Mouse (Mus musculus) A20 (cell line): Measurements from ENCODE around the gene Acad9.

Source experiments
- DNase-seq: peaks from one replicate; pipeline ENCODE4 v3.0.0-alpha.2; 2011; ENCODE audit warnings: low read depth, low spot score

Gene Acad9

DNA sequence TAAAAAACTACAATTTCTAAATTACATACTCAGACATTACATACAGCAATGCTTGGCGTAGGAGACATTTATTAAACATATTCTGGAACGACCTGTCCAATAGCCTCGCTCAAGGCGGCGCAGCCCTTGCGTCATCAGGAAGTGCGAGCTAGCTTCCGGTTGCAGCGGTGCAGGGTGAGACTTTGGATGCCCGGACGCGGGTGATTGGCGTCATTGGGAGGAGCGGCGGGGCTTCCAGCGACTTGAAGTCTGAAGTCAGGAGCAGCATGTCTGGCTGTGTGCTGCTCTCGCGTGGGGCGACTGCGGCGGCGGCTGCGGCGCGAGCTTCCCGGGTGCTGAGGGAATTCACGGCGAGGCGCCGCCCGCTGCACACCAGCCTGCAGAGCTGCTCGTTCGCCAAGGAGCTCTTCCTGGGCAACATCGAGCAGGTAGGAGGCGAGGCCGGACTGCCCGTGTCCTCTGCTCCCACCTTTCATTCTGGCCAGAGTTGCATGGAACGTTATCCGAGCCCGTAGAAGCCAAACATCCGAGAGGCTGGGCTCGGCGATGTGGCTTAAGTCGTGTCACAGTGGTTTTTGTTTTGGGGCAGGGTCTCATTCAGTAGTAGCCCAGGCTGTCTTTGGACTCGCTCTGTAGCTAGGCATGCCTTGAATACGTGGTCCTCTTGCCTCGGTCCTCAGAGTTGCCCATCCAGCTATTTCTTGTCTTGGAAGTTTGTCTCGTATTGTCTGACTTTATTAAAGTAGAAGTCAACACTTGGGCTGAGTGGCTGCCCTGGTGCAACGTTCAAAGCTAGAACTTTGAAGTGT is at the start of gene Acad9:
Gene Acad9 (plus strand): TSS at position 137 of the 809 bp plus-strand sequence.
- DNase-seq: peak; percentile 96

DNA sequence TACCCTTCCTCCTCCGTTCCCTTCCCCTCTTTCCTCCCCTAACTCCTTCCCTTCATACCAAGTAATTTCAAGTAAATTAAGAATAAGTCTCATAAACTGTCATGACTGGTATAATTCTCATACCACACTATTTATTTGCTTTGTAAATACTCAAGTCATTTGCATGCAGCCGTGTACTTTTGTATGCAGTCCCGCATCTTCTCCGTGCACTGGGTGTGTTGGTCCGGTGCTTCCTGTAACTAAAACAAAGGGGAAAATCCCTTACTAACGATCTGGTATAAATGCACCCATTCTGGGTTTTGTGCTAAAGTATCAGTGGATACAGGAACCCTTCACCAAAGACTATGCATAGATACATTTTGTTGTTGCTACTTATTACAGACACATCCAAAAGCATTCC is 40.0 kb upstream of the Acad9 start:
- DNase-seq: peak; percentile 58

DNA sequence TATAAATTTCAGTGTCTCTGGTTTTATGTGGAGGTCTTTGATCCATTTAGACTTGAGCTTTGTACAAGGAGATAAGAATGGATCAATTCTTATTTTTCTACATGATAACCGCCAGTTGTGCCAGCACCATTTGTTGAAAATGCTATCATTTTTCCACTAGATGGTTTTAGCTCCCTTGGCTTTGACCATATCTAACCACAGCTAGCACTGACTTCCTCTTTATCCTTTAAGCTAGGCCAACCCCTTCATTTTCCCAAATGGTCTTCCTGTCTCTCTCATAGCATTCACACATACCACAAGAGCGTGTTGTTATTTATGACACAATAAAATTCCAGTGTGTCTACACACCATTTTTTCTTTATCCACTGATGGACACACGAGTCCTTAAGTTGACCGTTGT is 35.8 kb upstream of the Acad9 start:
- no peak for DNase-seq

DNA sequence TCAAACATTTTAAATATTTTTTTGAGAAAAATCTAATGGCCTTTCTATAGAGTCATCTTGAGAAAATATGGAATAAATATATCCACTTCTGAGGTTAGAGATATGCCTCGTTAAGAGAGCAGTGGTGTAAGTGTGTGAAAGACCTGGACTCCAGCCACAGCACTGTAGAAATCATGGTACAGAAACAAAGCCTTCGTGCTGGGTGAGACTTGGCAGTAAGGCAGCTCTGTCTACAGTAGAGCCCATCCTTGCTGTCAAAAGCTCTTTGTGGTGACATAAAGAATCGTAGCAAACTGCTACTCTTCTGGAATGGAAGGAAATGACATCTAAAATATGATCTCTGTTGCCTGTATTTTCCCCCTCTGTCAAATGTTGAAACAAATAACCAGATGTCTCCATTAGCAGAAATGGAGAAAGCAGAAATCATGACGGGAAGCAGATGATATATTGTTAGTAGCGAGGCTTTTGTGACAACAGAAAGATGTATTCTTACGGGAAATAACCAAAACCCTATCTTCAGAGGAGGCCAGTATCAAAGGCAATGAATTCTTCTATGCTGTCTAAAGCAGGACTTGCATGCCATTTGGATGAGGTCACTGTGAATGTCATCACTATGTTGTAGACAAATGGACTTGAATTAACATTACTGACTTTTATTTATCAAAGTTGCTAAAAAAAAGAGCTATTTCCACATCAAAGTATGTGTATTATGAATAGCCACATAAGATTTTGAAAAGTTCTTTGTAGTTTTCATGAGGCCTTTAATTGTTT is 33.9 kb upstream of the Acad9 start:
- DNase-seq: no peak

DNA sequence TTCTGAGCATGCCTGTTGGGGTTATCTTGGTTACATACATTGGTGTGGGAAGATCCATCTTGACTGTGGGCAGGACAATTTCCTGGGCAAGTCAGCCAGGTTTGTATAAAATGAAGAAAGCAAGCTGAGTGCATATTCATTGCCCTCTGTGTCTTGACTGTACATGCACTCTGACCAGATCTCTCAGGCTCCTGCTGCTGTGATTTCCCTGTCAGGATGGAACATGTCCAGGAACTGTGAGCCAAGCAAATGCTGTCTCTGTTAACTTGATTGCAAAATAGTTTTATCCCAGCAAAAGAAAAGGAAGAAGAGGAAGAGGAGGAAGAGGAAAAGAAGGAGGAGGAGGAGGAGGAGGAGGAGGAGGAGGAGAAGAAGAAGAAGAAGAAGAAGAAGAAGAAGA is 21.3 kb upstream of the Acad9 start:
- DNase-seq: no peak

DNA sequence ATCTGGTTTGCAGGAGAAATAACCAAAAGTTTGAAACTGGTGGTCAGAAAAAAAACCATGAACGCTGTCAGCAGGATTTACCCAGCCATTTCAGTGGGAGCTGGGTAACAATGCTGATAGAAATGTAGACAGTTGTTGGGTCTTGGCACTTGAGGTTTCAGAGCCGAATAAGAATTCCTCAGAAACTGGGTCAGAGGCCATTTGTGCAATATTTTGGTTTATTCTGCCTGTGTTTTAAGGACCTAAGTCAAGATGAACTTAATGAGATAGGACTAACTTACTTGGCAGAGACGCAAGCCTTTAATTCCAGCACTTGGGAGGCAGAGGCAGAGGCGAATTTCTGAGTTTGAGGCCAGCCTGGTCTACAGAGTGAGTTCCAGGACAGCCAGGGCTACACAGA is 20.7 kb upstream of the Acad9 start:
- DNase-seq: no peak

DNA sequence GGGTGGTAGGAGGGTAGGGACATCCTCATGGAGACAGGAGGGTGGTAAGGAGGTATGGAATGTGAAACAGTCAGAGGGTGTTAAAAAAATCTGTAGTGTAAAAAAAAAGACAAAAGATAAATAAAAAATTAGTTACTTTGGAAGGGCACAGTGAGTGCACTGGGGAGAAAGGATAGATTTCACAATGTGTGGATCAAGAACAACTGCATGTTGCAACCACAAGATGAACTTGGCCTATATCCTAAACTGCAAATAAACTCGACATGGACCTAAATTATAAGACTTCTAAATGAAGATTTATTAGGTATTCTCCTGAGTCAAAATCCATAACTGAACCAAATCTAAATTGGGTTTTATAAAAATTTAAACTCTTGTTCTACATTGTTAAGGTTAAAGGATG is 16.7 kb upstream of the Acad9 start:
- no peak for DNase-seq

DNA sequence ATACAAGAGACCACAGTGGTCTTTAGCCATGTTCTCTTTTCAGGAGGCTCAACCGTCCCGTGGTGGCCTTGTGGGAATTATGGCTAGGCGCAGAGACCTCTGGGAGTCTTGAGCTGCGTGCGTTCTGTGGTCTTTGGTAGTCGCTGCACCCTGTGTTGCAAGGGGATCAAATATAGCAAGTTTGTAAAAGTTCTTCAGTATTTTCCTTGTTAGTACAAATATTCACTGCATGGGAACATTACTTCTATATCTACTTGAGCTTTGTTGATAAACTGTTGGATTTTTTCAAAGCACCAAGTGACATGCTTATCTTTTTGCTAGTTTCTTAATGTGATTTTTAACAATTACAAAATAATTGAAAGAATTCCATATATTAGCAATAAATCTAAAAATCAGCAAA is 12.3 kb upstream of the Acad9 start, which contains the start of gene Ccdc144b:
Gene Ccdc144b (minus strand): TSS at position 101 of the 400 bp plus-strand sequence.
- no peak for DNase-seq

DNA sequence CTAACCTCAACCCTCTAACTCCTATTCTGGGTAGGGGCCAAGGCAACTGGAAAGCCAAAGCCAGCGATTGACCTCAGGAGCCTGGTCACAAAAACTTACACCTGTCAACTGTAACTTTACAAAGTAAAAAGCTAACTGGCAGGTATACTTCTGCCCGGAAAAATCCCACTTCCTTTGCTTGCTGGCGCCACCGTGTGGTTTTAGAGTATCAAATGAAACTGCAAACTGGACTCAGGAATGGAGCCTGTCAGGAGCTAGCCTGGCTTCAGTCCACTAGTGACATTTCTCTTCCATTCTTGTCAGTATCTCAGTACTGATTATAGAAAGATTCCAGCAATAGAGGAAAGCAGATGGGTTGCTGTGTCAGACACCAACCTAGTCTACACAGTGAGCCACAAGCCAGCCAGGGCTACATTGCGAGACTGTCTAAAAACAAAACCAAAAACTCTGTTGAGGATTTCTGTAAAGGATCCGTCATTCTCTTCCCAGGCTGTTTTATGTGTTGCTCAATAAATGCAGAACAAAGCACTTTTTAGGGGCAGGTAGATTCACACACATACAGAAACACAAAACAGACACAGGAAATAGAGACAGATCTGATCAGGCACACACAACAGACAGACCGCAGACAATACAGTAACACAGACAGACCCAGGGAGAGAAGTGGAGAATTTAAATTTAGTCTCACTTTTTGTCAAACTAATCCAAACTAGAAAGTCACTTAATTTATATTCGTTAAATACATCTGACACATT is 5.5 kb upstream of the Acad9 start:
- DNase-seq: peak; percentile 77

DNA sequence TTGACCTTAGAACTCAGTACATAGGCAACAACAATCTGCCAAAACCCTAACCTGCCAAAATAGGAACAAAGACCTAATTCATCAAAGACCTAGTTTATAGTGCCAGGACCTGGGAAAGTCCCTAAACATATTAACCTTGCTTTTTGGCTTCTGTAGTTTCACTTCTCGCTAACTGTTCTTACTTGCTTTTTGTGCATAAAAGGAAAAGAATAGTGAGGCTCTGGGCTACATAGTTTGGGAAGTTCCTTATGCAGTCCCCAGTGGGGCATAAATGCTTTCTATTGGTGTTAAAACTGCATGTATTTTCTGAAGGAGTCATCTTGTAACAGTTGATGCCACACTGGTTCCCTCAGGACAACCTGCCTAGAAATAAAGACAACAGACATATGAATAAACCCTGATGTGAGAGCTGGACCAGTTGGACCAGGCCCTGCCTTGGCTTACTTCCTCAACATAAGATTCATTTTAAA is 1.2 kb upstream of the Acad9 start:
- DNase-seq: peak; percentile 85

DNA sequence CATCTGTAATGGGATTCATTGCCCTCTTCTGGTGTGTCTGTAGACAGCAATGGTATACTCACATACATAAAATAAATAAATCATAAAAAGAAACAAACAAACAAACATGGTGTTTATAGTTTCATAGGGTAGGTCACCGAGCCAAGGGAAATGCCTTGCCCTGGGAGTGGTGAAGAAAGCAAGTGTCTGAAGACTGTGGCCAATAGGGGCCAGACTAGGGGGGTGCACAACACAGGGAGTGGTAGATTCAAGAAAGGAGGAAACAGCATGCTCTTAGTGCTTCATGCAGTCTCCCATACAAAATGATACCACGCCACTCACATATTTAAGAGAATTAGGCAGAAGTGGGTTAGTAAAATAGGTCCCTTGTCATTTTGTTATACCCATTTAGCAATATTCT is 613 bp upstream of the Acad9 start:
- DNase-seq: peak; percentile 74

DNA sequence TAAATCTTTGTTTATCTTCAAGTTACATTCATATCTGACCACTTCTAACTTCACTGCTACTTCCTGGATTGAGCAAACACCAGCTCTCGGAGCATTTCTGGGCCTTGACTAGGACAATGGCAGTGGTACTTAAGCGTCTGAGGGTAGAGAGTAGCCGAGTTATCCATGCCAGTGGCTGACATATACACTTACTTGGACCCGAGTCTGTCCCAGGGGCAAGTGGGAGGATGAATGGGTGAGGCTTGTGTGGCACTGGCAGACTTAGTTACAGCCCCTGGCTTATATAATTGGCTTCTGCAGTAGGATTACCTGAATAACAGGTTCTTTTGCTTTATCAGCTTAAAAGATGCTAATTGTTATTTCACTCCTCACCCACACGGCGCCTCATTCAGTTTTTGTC is 2.0 kb downstream of the Acad9 start:
- no peak for DNase-seq

DNA sequence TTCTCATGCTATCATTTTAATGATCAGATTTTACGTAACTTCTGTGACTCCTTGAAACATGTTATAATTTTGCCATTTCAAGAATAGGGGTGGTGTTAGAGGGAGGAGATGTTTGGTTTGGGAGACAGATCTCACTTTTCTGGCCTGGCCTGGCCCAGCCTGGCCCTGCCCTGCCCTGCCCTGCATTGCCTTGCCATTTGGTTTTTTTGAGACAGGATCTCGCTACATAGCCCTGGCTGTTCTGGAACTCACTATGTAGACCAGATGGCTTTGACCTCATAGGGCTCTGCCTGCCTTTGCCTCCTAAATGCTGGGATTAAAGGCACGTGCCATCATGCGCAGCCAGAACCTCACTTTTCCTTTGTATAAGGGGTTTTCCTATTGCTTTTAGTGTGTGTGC is 4.7 kb downstream of the Acad9 start:
- DNase-seq: no peak

DNA sequence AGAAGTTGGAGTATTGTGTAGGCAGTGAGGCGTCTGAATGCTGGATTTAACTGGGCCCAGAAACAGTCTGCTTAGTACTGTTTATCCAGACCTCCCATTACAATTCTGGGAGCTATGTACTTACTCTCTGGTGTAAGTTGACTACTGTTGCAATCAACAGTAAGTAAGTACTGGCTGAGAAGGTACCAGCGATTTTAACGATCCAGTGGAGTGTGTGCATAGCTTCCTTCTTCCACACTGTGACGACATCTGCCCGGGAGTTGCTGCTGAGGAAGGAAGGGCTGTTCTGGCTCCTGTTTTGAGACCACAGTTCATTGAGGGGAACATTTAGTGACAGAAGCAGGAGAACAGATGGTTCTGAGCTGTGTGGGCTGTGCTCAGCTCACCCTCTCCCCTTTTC is 5.3 kb downstream of the Acad9 start:
- no peak for DNase-seq

DNA sequence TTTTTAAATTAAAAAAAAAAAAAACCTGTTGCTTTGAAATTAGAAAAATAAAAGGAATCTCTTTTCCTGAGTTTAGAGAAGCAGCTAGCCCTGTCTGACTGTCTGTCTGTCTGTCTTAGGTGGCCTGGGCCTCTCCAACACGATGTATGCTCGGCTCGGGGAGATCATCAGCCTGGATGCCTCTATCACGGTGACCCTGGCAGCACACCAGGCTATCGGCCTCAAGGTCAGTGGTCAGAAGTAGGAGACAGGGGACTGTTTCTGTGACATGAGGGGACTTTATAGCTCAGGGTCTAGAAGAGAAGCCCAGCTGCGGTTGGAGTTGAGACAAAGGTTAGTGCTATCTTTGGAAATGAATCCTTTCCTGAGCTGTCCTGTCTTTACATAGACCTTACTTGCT is 8.5 kb downstream of the Acad9 start:
- no peak for DNase-seq

DNA sequence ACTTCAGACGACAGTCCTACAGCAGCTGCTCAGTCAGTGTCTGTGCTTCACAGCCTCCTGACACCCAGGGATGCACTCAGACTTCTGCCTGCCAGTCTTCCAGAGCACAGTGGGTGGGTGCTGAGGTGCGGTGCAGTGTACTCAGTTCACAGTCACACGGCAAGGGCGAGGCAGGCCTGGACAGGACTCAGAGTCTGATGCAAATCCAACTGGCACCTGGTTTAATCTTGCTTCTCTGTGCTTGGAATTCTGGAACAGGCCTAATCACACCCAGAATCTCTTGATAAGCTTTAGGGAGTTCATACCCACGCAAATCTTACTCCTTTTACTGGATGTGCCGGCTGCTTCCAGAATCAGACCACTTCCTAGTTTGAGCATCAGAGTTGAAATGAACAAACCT is 9.7 kb downstream of the Acad9 start:
- DNase-seq: no peak

DNA sequence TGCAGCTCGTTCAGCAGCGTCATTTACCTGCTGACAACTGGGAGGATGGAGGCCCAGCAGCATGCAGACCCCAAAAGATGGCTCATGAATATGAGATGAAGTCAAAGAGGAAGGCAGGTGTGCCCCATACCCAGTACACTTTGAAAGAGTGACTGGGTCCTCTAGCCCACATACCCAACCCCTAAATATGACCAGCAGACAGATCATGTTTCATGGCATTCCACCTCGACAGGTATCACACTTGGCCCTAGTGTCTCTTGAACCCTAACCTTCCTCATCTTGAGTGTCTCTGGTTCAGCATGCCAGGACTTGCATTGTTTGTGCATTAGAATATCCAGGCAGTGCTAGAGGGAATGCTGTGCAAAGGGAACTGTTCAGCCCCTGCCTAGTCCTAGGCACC is 11.6 kb downstream of the Acad9 start:
- no peak for DNase-seq

DNA sequence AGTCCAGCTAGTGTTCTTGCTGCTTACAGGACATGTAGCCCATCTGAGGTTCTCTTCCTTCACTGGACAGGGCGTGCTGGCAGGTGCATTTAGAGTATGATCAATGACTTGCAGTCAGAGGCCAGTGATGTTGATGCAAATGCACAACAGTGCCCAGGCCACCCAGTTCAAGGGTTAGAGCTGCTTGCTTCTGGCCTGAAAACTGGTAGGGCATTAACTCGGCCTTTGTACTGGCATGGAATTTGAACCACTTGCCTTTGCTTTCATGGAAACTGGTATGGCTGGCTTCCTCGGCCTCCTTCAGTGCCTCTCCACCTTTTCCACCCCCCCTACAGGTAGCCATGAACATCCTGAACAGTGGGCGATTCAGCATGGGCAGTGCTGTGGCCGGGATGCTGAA is 14.1 kb downstream of the Acad9 start:
- DNase-seq: no peak

DNA sequence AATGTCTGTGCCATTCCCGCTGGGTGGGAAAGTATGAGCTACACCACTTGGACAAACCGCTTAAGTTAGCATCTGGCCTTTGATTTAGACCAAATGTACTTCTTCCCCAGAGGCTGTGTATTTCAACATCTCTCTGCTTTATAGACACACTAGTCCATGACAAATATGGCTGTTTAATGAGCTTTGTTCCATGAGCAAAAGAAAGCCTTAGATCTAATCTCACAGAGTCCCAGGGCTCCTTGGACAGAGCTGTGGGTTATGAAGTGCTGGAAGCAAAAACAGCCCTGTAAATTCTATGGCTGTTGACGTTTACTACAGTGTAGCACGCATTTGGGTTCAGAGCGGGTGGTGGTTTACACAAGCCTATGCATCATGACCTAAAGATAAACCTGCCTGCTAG is 15.0 kb downstream of the Acad9 start:
- DNase-seq: no peak

DNA sequence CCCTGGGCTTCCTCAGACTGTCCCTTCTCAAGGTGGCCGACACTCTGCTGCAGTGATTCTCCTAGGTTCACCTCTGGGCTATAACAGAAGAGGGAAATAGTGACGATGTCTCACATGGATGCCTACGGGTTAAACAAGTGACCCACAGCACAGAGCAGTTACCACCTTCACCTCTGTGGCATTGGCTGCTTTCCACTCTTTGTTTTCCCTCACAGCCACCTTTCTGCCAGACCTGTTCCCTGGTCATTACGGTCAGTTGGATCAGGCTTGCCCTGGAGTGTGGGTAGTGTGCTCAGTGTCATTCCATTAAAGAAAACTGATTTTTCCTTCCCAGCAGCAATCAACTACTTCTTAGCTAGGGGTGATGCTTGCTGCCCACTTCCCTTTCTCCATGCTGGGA is 17.1 kb downstream of the Acad9 start:
- no peak for DNase-seq

DNA sequence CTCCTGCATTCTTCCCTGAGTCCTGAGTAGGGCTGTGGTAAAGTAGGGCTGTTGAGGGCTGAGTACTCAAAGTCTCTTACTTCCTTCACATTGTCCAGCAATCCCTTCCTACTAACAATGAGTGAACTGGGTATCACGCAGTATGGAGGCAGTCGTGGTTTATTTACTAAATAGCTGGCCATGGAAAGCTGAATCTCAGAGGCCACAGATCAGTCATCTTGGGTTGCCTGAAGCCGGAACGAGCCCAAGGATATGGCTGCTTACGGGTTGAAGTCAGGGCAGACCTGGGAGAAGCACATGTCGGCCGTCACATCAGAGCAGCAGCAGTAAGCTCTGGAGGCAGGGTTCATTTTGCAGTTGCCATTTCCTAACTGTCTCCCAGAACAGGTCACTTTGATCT is 17.6 kb downstream of the Acad9 start:
- no peak for DNase-seq

DNA sequence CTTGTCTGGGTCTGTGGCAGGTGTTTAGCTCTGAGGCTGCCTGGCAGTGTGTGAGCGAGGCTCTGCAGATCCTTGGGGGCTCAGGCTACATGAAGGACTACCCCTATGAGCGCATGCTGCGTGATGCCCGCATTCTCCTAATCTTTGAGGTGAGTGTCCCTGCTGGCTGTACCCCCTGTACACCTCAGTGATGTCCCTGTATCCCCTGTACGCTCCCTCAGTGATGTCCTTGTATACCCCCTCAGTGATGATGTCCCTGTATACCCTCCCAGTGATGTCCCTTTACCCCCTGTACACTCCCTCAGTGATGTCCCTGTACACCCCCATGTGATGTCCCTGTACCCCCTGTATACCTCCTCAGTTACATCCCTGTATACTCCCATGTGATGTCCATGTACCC is 19.6 kb downstream of the Acad9 start:
- no peak for DNase-seq
